Mouse (Mus musculus) kidney, adult 2 months (tissue): ENCODE data around the gene Catsper2. TPM values are rescaled to one million over a fixed set of nuclear protein-coding genes. Genes with fewer than 3 reads are reported as not detected.
A peak's percentile ranks its signal among the peaks of the same experiment; 100 is the strongest.

Experiments
- DNase-seq: peaks from one replicate; pipeline ENCODE4 v3.0.0; 2021
- H3K27ac ChIP-seq: fragments of 200-500 bp; 2 replicates; pipeline ENCODE4 v1.5.1; 2012; ENCODE audit warnings: low read depth, low read length, control low read depth, inconsistent platforms; ENCODE audit not compliant: insufficient read depth
- H3K27me3 ChIP-seq: fragments of 200-500 bp; replicated peaks from 2 replicates; pipeline ENCODE4 v1.6.1; 2012; ENCODE audit warnings: mild to moderate bottlenecking, moderate library complexity, low read length, inconsistent platforms; ENCODE audit not compliant: control insufficient read depth, insufficient read depth
- H3K36me3 ChIP-seq: fragments of 200-500 bp; 2 replicates; pipeline ENCODE4 v1.6.1; 2012; ENCODE audit warnings: mild to moderate bottlenecking, moderate library complexity, low read length, inconsistent platforms; ENCODE audit not compliant: control insufficient read depth, insufficient read depth
- H3K4me1 ChIP-seq: fragments of 200-500 bp; 2 replicates; pipeline ENCODE4 v1.6.1; 2011; ENCODE audit warnings: low read length; ENCODE audit not compliant: control insufficient read depth, insufficient read depth
- H3K4me3 ChIP-seq: fragments of 200-500 bp; 2 replicates; pipeline ENCODE4 v1.5.1; 2011; ENCODE audit warnings: mild to moderate bottlenecking, low read depth, low read length, control low read depth; ENCODE audit not compliant: insufficient read depth
- CTCF ChIP-seq: fragments of 200-500 bp; conservative IDR thresholded peaks from 2 replicates; pipeline ENCODE4 v1.5.1; 2011; ENCODE audit warnings: low read depth, mild to moderate bottlenecking, control low read depth, low read length, moderate library complexity, mixed read lengths; ENCODE audit not compliant: insufficient read depth, insufficient read length
- POLR2A ChIP-seq: fragments of 200-500 bp; IDR thresholded peaks from one replicate; pipeline ENCODE4 v1.6.1; 2011; ENCODE audit warnings: low read depth, low read length, control low read depth
- WGBS: fragments of 180-500 bp; shearing (Covaris S2); methylation state at CpG from one replicate; pipeline ENCODE4 v1.1.7; 2018; 5-methylcytosine and 5-hydroxymethylcytosine counted together
- polyA plus RNA-seq: library from polyadenylated mRNA; depleted of rRNA; stranded (reverse); fragments of >200 nt; gene quantifications from 2 replicates; pipeline ENCODE4 v1.2.3, GENCODE M21; 2012

Catsper2 gene
- polyA plus RNA-seq, 1 experiment: 1.0 TPM

DNA sequence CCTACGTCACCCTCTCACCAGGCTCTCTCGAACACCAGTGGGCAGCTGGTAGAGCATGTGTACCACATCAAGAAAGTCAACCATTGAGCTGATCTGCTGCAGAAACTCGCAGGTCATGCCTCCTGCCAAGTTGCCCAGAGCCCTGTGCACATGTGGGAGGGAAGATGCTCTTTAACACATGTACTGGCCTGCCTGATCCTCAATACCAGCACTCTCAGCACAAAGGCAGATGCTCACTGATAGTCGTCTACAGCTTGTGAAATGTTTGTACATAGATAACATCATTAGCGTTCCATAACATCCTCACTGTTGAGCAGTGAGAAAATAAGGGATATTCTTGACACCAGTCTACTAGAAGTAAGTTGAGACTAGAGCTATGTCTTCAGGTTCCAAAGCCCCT lies 42.7 kb downstream of the Catsper2 start:
- WGBS: 86% methylated on average over 5 of the region's 5 CpGs
- no peak overlapping the region for H3K27ac ChIP-seq
- no peak overlapping the region for H3K4me3 ChIP-seq
- no peak for DNase-seq
- no peak for TF ChIP-seq POLR2A
- no peak for TF ChIP-seq CTCF
- H3K4me1 ChIP-seq: no peaks in the 10 kb centered on the region
- no peaks in the 10 kb centered on the region for H3K36me3 ChIP-seq
- no peaks in the 10 kb centered on the region for H3K27me3 ChIP-seq

GRCm38 (mm10) chr2:121368831-121369230 lies 44.8 kb downstream of the Catsper2 start:
- DNase-seq: no peak
- no peaks in the 10 kb centered on the region for H3K4me1 ChIP-seq
- H3K27ac ChIP-seq: no peak overlapping the region
- TF ChIP-seq CTCF (no peak), POLR2A (no peak)
- no peak overlapping the region for H3K4me3 ChIP-seq
- 89% methylated on average over 2 of the region's 2 CpGs for WGBS
- no peaks in the 10 kb centered on the region for H3K36me3 ChIP-seq
- H3K27me3 ChIP-seq: no peaks in the 10 kb centered on the region

- no peak for TF ChIP-seq CTCF
- TF ChIP-seq POLR2A: no peak
- Histone ChIP-seq H3K27ac (no peak overlapping the region), H3K4me3 (no peak overlapping the region), H3K27me3 (no peaks in the 10 kb centered on the region), H3K4me1 (no peaks in the 10 kb centered on the region; the same call in 1 of the 2 replicates), H3K36me3 (no peaks in the 10 kb centered on the region)
- no peak for DNase-seq
- 89% methylated on average over 3 of the region's 3 CpGs for WGBS
Measured at GRCm38 (mm10) chr2:121363656-121364055, 49.9 kb downstream of the Catsper2 start.

GRCm38 (mm10) chr2:121359461-121359860 lies 54.1 kb downstream of the Catsper2 start:
- Histone ChIP-seq H3K4me1 (no peaks in the 10 kb centered on the region; the same call in 1 of the 2 replicates), H3K27me3 (no peaks in the 10 kb centered on the region), H3K27ac (no peak overlapping the region), H3K4me3 (no peak overlapping the region), H3K36me3 (no peaks in the 10 kb centered on the region)
- TF ChIP-seq POLR2A (no peak), CTCF (no peak)
- 49% methylated on average over 4 of the region's 4 CpGs for WGBS
- DNase-seq: no peak

DNA sequence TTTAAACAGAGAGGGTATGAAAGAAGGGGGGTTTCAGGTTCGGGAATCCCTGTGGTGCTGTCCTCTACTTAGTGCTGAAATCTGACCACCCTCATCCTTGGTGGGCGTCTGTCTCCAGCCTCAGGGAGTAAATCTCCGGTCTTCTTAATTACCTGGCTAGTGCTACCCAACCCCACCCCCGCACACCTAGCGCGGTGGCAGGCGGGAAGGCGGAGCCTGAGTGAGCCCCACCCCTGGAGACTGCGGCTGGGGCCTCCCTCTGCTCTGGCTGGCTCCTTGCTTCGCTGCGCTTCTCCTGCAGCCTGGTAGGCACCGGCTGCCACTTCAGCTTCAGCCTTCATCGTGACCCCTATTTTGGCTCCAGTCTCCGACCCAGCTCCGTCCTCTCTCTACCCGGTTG lies 55.2 kb downstream of the Catsper2 start:
- TF ChIP-seq CTCF (no peak), POLR2A (no peak)
- WGBS: 2% methylated on average over 16 of the region's 16 CpGs
- Histone ChIP-seq H3K27ac (peak overlapping the region; percentile 66), H3K27me3 (no peaks in the 10 kb centered on the region), H3K36me3 (no peaks in the 10 kb centered on the region), H3K4me3 (peak overlapping the region; percentile 54), H3K4me1 (peaks cover 5% of the 10 kb centered on the region; the same call in 1 of the 2 replicates)
- peak; percentile 82 for DNase-seq

DNA sequence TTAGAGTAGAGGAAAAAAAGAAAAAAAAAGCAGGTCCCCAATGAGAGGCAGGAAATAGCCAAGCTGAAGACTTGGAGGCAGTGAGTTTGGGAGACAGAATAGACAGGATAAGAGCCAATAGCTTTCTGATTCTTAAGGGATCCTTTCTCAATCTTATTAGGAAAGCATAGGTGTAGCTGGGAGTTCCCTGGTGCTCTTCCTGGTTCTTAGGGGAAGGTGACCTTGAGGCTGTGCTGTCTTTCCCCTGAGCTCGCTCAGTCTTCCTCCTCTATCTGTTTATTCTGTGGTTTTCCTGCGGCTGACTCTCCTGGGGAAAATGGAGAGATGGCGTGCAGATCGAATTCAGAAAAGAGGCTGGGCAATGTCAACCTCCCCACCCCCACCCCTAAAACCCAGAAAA lies 55.6 kb downstream of the Catsper2 start:
- peak overlapping the region; percentile 46 for H3K4me3 ChIP-seq
- peaks cover 5% of the 10 kb centered on the region; the same call in 1 of the 2 replicates for H3K4me1 ChIP-seq
- H3K27me3 ChIP-seq: no peaks in the 10 kb centered on the region
- peak overlapping the region; percentile 66 for H3K27ac ChIP-seq
- no peaks in the 10 kb centered on the region for H3K36me3 ChIP-seq
- TF ChIP-seq CTCF (no peak), POLR2A (no peak)
- WGBS: 2% methylated on average over 4 of the region's 4 CpGs
- DNase-seq: no peak

GRCm38 (mm10) chr2:121357494-121357893 lies 56.1 kb downstream of the Catsper2 start, which contains the start of gene Ckmt1:
Ckmt1 (plus strand) TSS chr2:121357714.
- 38% methylated on average over 5 of the region's 5 CpGs for WGBS
- Histone ChIP-seq H3K4me3 (peak within 1 kb of the TSS; percentile 54), H3K27ac (peak within 1 kb of the TSS; percentile 66), H3K27me3 (no peaks in the 10 kb centered on the region), H3K36me3 (no peaks in the 10 kb centered on the region), H3K4me1 (peaks cover 5% of the 10 kb centered on the region; the same call in 1 of the 2 replicates)
- DNase-seq: peak; percentile 21
- TF ChIP-seq CTCF (no peak), POLR2A (no peak)
